Mouse (Mus musculus): ENCODE data around the gene Arl4a.

DNA sequence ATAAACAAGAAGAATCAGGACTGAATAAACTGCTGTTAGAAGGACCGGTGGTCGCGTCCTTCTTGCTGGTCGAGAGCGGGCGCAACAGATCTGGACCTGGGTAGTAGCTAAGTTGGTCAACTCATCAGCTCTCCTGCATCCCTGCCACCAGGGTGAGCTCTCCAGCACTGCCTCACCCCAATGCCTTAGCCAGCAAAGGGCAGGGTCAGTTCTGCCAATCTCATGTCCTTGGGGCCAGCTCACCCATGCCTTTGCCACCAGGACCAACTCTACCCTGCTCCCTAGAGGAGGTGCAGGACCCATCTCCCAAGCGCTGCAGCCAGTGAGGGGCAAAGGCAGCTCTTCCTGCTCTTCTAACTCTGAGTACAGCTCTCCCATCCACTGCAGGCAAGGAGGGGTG is 52.2 kb downstream of the Arl4a start:
- TF ChIP-seq CTCF (conservative IDR thresholded peaks at IDR 0.05; ENCODE audit: low read length) (no peak), POU5F1 (IDR thresholded peaks at IDR 0.05; ENCODE audit: borderline replicate concordance, low read length) (no peak), NANOG (IDR thresholded peaks at IDR 0.05; ENCODE audit: borderline replicate concordance, low read length) (no peak)
